Mouse (Mus musculus) left cerebral cortex, adult 9 months (tissue): Measurements from ENCODE around the gene Rtkn.
"Not testable (repeated sequence)": the region's sequence is repeated elsewhere in the genome, so short reads cannot be mapped to it uniquely, and the experiment has no call there.

Experiments
- DNase-seq, 2 experiments: peaks; one replicate each; pipeline ENCODE4 v3.0.0; 2022; ENCODE audit warnings: low spot score in 2 of 2

Gene Rtkn

DNA sequence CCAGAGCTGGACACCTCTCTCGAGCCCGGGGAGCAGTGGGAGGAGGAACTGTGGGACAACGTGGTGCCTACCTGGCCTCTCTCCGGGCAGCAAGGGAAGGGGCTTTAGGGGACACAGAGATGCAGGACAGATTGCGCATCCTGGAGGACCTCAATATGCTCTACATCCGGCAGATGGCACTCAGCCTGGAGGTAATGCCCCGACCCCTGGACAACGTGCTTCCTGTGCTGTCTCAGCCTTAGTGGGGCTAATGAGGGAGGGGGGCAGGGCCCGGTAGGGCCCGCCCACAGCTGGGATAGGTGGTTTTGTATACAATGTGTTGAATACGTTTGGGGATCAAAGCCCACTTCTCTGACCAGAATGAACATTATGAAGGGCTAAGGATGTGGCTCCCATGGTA lies 2.8 kb downstream of the Rtkn start:
- DNase-seq, result no peak

DNA sequence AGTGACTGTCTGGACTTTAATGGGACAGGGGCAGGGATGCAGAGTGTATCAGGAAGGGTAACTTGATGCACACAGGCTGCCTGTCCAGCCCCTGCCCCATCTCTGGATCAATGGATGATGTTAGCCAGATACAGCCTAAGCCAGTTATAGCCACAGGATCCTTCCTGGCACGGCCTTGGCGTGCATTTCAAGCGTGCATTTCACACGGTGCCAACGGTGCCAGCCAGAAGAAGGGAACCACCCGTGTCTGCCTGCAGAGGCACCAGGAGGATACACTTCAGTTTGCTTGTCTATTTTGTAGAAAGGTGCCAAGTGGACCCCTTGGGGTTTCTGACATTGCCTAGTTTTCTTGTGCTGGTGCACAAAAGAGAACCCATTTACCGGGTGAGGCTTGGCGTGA lies 4.8 kb downstream of the Rtkn start:
- DNase-seq, result no peak

DNA sequence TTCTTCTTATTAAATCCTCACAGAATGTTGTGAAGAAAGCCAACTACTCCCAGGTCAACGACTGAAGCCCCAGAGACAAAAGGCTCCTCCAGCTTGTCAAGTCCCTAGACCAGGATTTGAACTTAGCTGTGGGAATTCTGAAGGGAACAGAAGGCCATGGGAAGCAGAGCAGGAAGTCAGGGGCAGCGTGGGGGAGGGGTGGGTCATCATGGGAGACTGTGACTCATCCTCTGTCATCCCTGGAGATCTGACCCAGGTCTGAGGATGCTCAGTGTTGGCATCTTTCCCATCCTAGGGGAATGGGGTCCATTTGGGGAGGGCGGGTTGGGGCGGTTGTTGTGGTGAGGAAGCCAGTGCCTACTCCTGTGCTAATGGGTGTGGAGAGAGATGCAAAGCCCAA lies 6.4 kb downstream of the Rtkn start:
- DNase-seq, result no peak

GRCm38 (mm10) chr6:83142211-83142731 lies 7.0 kb downstream of the Rtkn start:
- peak in 1 of 2 experiments; percentile 72 for DNase-seq

DNA sequence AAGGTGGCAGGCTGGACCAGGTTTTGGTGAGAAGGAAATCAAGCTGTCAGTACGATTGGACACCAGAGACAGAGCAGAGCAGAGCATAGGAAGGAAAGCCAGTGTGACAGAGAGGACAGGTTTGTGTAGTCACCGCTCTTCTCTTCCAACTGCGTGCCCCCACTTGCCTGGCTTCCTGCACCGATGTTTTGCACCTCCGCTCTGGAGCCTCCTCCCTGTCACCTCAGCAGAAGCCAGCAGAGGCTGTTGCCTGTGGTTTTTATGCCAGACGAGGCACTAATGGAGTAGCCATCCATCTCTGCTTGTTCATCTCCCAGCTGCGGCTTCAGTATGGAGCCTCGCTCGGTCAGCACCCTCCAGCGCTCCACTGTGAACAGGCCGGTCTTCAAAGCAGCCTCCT lies 7.6 kb downstream of the Rtkn start:
- peak in 1 of 2 experiments; percentile 62 for DNase-seq

DNA sequence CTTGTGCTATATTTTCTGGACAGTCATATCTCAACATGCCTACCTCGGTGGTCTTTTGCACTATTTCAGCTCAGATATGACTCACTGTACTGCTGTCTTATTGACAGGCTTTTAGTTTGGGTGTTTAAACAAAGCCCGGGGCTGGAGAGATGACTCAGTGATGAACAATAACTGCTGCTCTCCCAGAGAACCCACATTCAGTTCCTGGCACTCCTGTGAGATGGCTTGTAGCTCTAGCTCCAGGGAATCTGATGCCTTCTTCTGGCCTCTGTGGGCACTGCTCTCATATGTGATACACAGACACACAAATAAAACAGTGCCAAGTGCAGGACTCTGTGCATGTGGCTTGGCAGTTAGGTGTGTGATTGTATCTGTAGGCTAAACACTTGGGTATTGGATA lies 9.9 kb downstream of the Rtkn start:
- DNase-seq, result no peak

- DNase-seq, result no peak
Measured at GRCm38 (mm10) chr6:83145805-83146204, 10.5 kb downstream of the Rtkn start.

GRCm38 (mm10) chr6:83147280-83147679 lies 12.0 kb downstream of the Rtkn start:
- DNase-seq, result no peak

GRCm38 (mm10) chr6:83151721-83152120 lies 16.5 kb downstream of the Rtkn start:
- DNase-seq, result no peak

GRCm38 (mm10) chr6:83153038-83153437 lies 17.8 kb downstream of the Rtkn start:
- no peak for DNase-seq

DNA sequence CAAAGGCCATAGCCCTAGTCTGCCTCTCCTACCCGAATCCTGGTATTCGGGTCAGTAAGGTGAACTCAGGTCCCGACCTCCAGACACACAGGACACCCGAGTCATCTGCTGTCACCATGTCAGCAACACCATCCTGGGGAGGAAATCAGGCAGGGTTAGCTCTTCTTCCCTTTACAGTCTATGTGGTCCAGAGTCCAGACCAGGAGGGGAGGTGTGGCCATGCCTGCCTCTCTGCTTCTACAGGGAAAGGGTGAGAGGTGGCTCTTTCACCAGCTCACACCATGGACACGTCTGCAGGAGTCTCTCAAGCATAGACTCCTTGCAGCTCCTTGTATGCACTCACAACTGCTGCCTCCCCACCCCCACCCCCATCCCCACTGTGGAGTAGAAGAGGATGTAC lies 18.2 kb downstream of the Rtkn start:
- DNase-seq, result no peak

- DNase-seq, result no peak
Measured at GRCm38 (mm10) chr6:83155552-83156238, 20.4 kb downstream of the Rtkn start.

- DNase-seq, result peak in 1 of 2 experiments; percentile 76
Measured at GRCm38 (mm10) chr6:83156259-83156684, 21.0 kb downstream of the Rtkn start, which contains the start of the genes Wdr54 and 1700003E16Rik. TSS of gene Wdr54 (minus strand) at chr6:83156397. TSS of gene 1700003E16Rik (plus strand) at chr6:83156404.

DNA sequence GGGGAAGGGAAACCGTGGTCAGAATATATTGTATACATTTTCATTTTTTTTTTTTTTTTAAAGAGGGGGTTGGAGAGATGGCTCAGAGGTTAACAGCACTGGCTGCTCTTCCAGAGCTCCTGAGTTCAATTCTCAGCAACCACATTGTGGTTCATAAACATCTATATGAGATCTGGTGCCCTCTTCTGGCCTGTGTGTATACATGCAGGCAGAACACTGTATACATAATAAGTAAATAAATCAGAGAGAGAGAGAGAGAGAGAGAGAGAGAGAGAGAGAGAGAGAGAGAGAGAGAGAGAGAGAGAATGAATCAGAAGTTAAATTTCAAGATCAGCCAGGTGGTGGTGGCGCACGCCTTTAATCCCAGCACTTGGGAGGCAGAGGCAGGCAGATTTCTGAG lies 24.2 kb downstream of the Rtkn start:
- not testable (repeated sequence) for DNase-seq

DNA sequence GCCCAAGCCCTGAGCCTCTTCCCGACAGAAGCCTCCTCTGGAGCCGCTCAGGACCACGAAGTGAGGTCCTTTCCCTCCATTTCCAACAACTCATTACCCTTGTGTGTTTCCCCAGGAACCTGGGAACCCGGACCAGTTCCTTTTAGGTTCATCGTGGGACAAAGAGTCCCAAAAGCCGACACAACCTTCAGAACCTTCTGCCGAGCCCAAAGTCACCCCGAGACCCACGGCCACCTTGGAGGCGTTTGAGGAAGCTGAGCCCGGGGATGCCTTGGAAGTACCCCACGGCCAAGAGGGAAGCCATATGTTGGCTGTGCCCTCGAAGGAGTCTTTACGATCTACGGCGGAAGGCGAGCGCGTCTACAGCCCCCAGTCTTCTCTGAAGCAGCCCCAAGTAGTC lies 26.2 kb downstream of the Rtkn start:
- no peak for DNase-seq

GRCm38 (mm10) chr6:83161921-83162641 lies 26.8 kb downstream of the Rtkn start:
- no peak for DNase-seq

GRCm38 (mm10) chr6:83162701-83163100 lies 27.4 kb downstream of the Rtkn start:
- peak in 1 of 2 experiments; percentile 61 for DNase-seq

DNA sequence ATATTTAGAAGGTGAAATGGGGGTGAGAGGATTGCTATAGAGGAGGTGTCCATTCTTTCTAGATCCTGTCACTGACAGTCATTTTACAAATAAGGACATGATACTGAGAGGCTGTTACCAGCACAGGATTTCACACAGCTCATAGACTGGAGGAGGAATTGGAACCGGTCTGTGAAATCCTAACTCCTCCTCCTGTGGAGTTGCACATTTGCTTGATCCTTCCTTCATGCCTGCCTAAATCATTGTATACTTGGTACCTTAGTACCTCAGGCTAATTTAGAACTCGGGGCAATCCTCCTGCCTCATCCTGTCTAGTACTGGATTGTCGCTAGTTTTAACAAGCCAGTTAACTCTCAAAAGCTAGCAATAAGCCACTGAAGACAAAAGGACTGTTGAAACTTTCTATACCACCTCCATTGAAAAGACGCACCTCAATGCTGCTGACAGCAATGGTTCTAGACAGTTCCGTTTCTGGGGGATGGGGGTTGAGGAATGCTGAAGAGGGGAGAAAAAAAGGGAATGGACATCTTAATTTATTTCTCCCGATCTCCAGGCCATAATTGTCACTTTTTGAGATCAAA lies 29.9 kb downstream of the Rtkn start:
- DNase-seq, result no peak

DNA sequence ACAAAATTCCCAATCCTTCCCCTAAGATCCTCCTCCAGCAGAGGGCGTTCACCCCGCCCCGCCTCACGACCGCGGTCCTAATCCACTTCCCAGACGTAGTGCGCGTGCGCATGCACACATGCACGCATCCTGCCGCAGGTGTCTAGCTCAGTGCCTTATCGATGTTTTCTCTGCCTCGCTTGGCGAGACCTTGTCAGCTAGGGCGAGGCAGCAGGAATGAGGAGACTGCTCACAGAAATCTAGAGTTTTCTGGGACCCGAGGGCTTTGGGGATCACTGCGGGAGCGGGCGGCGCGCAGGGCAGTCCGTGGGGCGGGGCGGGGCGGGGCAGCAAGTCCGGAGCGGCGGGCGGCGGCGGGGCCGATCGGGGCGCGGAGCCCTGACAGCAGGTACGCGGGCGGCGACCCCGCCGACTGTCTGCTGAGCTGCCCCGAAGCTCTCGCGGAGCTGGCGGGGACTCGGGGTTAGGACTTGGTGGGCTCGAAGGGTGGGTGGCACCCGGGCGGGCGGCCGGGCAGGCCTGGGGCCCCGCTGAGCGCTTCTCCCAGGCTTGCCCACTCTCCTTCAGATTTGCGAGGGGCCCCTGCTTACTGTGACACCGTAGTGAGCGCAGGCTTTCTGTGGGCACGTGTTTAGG lies 30.5 kb downstream of the Rtkn start, which contains the start of gene Dctn1:
Dctn1 (plus strand) TSS at position 314 of the 636 bp plus-strand sequence.
- peak; percentile 80 to 95 for DNase-seq

DNA sequence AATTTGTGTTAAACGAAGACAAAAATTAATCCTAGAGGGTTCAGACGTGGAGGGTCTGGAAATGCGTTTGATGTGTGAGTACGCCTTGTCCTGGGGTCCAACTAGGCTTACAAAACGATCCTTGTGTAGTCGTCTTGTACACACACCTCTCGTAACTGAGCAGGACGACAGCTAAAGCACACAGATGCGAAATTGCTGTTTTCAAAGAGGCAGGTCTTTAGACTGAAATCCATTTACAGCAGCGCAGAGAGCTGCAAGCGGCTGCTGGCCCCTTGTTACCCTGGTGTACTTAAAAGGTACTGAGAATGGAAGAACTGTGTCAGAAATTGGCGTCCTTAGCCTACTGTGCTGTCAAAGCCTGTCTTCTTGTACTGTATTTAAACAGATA lies 31.0 kb downstream of the Rtkn start:
- no peak for DNase-seq

DNA sequence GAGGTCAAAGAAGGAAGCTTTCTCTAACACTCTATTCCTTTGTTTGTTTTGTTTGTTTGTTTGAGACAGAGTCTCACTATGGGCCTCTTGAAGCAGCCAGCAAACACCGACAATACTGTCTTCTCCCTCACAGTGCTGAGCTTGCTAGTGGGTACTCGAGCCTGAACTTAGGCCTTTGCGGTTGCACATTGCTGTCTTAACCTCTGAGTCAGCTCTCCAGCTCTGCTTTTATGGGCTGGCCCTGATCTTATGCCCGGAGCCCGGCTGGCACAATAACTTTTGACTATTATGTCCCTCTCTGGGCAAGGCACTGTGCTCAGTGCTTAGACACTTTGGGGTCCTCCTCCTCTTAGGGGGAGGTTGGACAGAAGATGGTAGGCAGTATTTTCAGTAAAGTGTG lies 34.6 kb downstream of the Rtkn start:
- no peak for DNase-seq

DNA sequence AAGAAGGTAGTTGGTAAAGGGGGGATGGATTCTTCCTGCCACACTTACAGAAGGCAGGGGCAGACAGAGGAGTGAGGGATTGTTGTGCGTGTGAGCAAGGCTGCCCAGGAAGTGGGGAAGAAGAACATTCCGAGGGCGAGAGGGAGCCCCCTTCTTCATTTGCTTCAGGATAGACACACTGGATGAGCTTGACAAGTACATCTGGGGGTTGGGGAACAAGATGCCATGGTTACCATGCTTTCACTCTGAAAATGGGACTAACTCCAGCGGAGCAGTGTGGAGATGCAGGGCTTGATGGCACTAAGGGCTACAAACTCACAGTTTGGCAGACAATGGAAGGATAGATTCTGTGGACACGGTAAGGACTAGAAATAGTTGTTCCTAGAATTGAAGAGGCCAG lies 35.8 kb downstream of the Rtkn start:
- no peak for DNase-seq
